Mouse (Mus musculus) erythroblast, embryonic 14.5 days (primary cell): Measurements from ENCODE around the gene Ggt6.

Experiments
- GATA1 ChIP-seq: IDR thresholded peaks from 2 replicates; pipeline ENCODE4 v1.6.1; 2012; ENCODE audit warnings: low read length, inconsistent platforms, mixed read lengths
- TAL1 ChIP-seq: IDR thresholded peaks from 3 replicates; pipeline ENCODE4 v1.6.1; 2012; ENCODE audit warnings: low read length, inconsistent platforms, mixed read lengths

DNA sequence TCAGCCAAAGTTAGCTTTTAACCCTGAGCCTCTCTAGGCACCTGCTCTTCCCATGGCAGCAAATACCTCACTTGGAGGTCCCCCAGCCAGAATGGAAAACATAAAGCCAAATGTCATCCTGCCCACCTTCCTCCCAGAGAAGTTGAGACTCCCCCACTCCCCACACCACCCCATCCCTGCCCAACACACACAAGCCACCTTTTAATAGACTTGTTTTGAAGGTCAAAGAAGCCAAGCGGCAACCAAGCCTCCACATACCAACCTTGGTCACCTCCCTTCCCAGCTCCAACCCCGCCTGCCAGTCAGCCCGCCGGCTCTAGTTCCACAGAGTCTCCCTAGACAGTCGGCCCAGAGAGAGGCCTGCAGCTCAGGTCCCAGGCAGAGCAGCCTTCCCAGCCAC, 33.3 kb upstream of the Ggt6 start:
- TF ChIP-seq TAL1 (no peak), GATA1 (no peak)
